Comparison of ENCODE assay signal across 8 mouse cellular contexts in the genomic region with DNA sequence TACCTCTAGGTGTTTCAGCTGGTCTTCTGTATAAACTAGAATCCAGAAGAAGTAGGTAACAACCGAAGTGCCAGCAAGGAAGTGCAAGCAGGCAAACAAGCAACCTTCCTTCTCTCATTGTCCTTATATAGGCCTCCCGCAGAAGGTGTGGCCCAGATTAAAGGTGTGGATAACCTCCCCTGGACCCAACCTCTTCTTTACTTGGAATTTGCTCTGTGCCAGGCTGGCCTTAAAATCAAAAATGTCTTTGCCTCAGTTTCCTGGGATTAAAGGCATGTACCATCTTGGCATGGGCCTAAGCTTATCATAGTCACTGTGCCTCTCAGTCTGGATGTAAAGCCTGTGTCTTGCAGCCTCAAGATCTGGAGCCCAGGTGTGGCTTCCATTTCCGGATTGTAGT. TPM values are rescaled to one million over a fixed set of nuclear protein-coding genes. Genes with fewer than 3 reads are reported as not detected.
DNase-seq lines count a peak whose midpoint lies in the region; ATAC-seq and TF ChIP-seq lines count a peak whose summit lies in the region.
"Not testable (repeated sequence)": the region's sequence is repeated elsewhere in the genome, so short reads cannot be mapped to it uniquely, and the experiment has no call there.
"Had no signal": no experiment of that assay in that cellular context is flagged by ENCODE, and none has a peak within 500 bp of the region (broad histone marks: within the 10 kb centered on the region; RNA-seq: fewer than 3 reads in every experiment).

A gene (minus strand): TSS at position 101 of the 400 bp plus-strand sequence.

- H3K4me2 ChIP-seq in kidney, postnatal 0 days (ENCODE audit: low read length) = not testable (repeated sequence)

- H3K27ac ChIP-seq in kidney, postnatal 0 days = not testable (repeated sequence)

- H3K9ac ChIP-seq in kidney, postnatal 0 days (ENCODE audit: low read depth, low read length) = not testable (repeated sequence)

- not testable (repeated sequence) for H3K4me1 ChIP-seq in kidney, postnatal 0 days (replicated peaks; ENCODE audit: insufficient read depth, low read length)

- H3K9me3 ChIP-seq in kidney, postnatal 0 days (replicated peaks; ENCODE audit: low read length) = not testable (repeated sequence)

- not testable (repeated sequence) for H3K4me3 ChIP-seq in kidney, postnatal 0 days (replicated peaks; ENCODE audit: low read depth, low read length)

- not testable (repeated sequence) for DNase-seq in kidney, postnatal 0 days (ENCODE audit: low spot score); large intestine, adult 2 months (ENCODE audit: low read depth, low spot score); urinary bladder, adult 2 months (ENCODE audit: low spot score)

- not testable (repeated sequence) for H3K27me3 ChIP-seq in kidney, postnatal 0 days (ENCODE audit: insufficient read depth, low read length)

- not testable (repeated sequence) for TF ChIP-seq CTCF in kidney, postnatal 0 days (IDR thresholded peaks at IDR 0.05; ENCODE audit: low read depth)

- not testable (repeated sequence) for H3K36me3 ChIP-seq in kidney, postnatal 0 days (ENCODE audit: insufficient read depth, low read length)

- not testable (repeated sequence) for ATAC-seq in kidney, postnatal 0 days (replicated peaks; ENCODE audit: low FRiP score, low read depth)

- 89% methylated on average over 1 of the region's 3 CpGs for WGBS in kidney, postnatal 0 days
- 76% methylated on average over 1 of the region's 3 CpGs for WGBS in large intestine, adult 2 months

RNA-seq across cellular contexts. Expression of the gene that starts here (rescaled TPM):
- 10.3 and 12.7 TPM in 2 replicates for polyA plus RNA-seq in kidney, postnatal 0 days (2015; fragmentation: Nextera tagmentation; extraction: Ambion mirVana)
- 22.2 and 25.4 TPM in 2 replicates for polyA plus RNA-seq in large intestine, adult 2 months (2012; rRNA removed)
- polyA plus RNA-seq in urinary bladder, adult 2 months (2012; rRNA removed) = 127 and 213 TPM in 2 replicates
- polyA plus RNA-seq: activated CD4-positive, CD25-positive, alpha-beta regulatory T cell, adult 4 months; adrenal gland, adult 2 months; brain, embryonic 14.5 days; C2C12; G1E had no signal
